Mouse (Mus musculus) bone marrow, adult 2 months (tissue): Measurements from ENCODE around the gene Macf1.

Source experiments
- CTCF ChIP-seq: fragments of 200-500 bp; IDR thresholded peaks from 2 replicates; pipeline ENCODE4 v1.5.1; 2011; ENCODE audit warnings: low read length, control low read depth; ENCODE audit not compliant: control insufficient read depth, insufficient read depth
- POLR2A ChIP-seq: fragments of 200-500 bp; IDR thresholded peaks from 2 replicates; pipeline ENCODE4 v1.6.1; 2011; ENCODE audit warnings: low read depth, mild to moderate bottlenecking, control low read depth, low read length, borderline replicate concordance; ENCODE audit not compliant: control insufficient read depth

DNA sequence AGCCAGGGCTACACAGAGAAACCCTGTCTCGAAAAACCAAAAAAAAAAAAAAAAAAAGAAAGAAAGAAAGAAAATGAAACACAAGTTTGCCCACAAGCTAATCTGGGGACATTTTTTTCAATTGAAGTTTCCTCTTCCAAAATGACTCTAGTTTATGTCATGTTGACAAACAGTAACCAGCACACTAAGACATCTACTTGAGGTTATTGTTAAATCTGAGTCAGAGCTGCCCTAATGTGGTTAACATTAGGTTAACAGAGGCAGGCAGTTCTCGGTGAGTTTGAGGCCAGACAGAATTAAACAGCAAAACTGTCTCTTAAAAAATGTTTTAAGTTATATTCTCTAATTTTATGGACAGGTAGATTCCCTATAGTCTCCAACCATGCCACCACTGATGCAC, 72.9 kb downstream of the Macf1 start:
- TF ChIP-seq CTCF: no peak
- no peak for TF ChIP-seq POLR2A
